Mouse (Mus musculus) midbrain, embryonic 10.5 days (tissue): Measurements from ENCODE around the gene Spint1. TPM values are rescaled to one million over a fixed set of nuclear protein-coding genes. Genes with fewer than 3 reads are reported as not detected.

Source experiments
- DNase-seq: peaks from one replicate; pipeline ENCODE4 v3.0.0-alpha.2; 2017; ENCODE audit warnings: low spot score
- H3K27ac ChIP-seq: fragments of 300-500 bp; sonication (generic); replicated peaks from 2 replicates; pipeline ENCODE4 v1.5.1; 2016; ENCODE audit warnings: mild to moderate bottlenecking
- H3K27me3 ChIP-seq: fragments of 300-500 bp; sonication (generic); 2 replicates; pipeline ENCODE4 v1.6.1; 2016; ENCODE audit warnings: low read depth, mild to moderate bottlenecking; ENCODE audit not compliant: poor library complexity, severe bottlenecking
- H3K36me3 ChIP-seq: fragments of 300-500 bp; sonication (generic); 2 replicates; pipeline ENCODE4 v1.6.1; 2016; ENCODE audit warnings: mild to moderate bottlenecking, moderate library complexity
- H3K4me1 ChIP-seq: fragments of 300-500 bp; sonication (generic); 2 replicates; pipeline ENCODE4 v1.6.1; 2016
- H3K4me3 ChIP-seq: fragments of 300-500 bp; sonication (generic); 2 replicates; pipeline ENCODE4 v1.5.1; 2016; ENCODE audit warnings: mild to moderate bottlenecking, moderate library complexity
- H3K9me3 ChIP-seq: fragments of 300-500 bp; sonication (generic); replicated peaks from 2 replicates; pipeline ENCODE4 v1.6.1; 2016; ENCODE audit warnings: mild to moderate bottlenecking
- WGBS: fragments of 180-500 bp; shearing (Covaris S2); methylation state at CpG from one replicate; pipeline ENCODE4 v1.1.7; 2016; 5-methylcytosine and 5-hydroxymethylcytosine counted together
- polyA plus RNA-seq: library from polyadenylated mRNA; unstranded; fragments of >200 nt; fragmentation: Nextera tagmentation; extraction: Ambion mirVana; gene quantifications from 2 replicates; pipeline ENCODE4 v1.2.1, GENCODE M21; 2016

Spint1 gene
- polyA plus RNA-seq, 1 experiment from 2014 or later = 2.4 TPM

- Histone ChIP-seq H3K27ac (no peak overlapping the region), H3K36me3 (no peaks in the 10 kb centered on the region), H3K4me1 (peaks cover 9% of the 10 kb centered on the region), H3K4me3 (no peak overlapping the region), H3K27me3 (peaks cover 25% of the 10 kb centered on the region), H3K9me3 (no peaks in the 10 kb centered on the region)
- WGBS = 67% methylated on average over 5 of the region's 5 CpGs
- DNase-seq = no peak
Observed at GRCm38 (mm10) chr2:119250377-119250776, 13.2 kb downstream of the Spint1 start.

- Histone ChIP-seq H3K9me3 (no peaks in the 10 kb centered on the region), H3K4me3 (peak overlapping the region; percentile 20; the same call in 1 of the 2 replicates), H3K27me3 (peaks cover 28% of the 10 kb centered on the region), H3K27ac (no peak overlapping the region; the same call in 1 of the 2 replicates), H3K36me3 (no peaks in the 10 kb centered on the region), H3K4me1 (peaks cover 9% of the 10 kb centered on the region)
- peak; percentile 86 for DNase-seq
- WGBS = 19% methylated on average over 11 of the region's 11 CpGs
Observed at GRCm38 (mm10) chr2:119250826-119251478, 13.8 kb downstream of the Spint1 start.

- Histone ChIP-seq H3K4me3 (no peak overlapping the region), H3K36me3 (no peaks in the 10 kb centered on the region), H3K9me3 (no peaks in the 10 kb centered on the region), H3K27ac (no peak overlapping the region), H3K4me1 (peaks cover 9% of the 10 kb centered on the region), H3K27me3 (peaks cover 28% of the 10 kb centered on the region)
- DNase-seq = no peak
- 12% methylated on average over 7 of the region's 7 CpGs for WGBS
Observed at GRCm38 (mm10) chr2:119254976-119255375, 17.8 kb downstream of the Spint1 start.

- no peaks in the 10 kb centered on the region for H3K36me3 ChIP-seq
- H3K27ac ChIP-seq = no peak overlapping the region
- 91% methylated on average over 1 of the region's 1 CpGs for WGBS
- H3K4me3 ChIP-seq = no peak overlapping the region
- no peaks in the 10 kb centered on the region for H3K4me1 ChIP-seq
- peaks cover 1% of the 10 kb centered on the region; the same call in 1 of the 2 replicates for H3K27me3 ChIP-seq
- DNase-seq = no peak
- no peaks in the 10 kb centered on the region for H3K9me3 ChIP-seq
Observed at GRCm38 (mm10) chr2:119260518-119260917, 23.4 kb downstream of the Spint1 start.

GRCm38 (mm10) chr2:119261326-119261725 is 24.2 kb downstream of the Spint1 start:
- H3K27ac ChIP-seq = no peak overlapping the region
- 71% methylated on average over 2 of the region's 2 CpGs for WGBS
- H3K9me3 ChIP-seq = no peaks in the 10 kb centered on the region
- H3K4me3 ChIP-seq = no peak overlapping the region
- H3K4me1 ChIP-seq = no peaks in the 10 kb centered on the region
- no peaks in the 10 kb centered on the region for H3K27me3 ChIP-seq
- H3K36me3 ChIP-seq = no peaks in the 10 kb centered on the region
- no peak for DNase-seq

- WGBS = 61% methylated on average over 8 of the region's 8 CpGs
- Histone ChIP-seq H3K36me3 (no peaks in the 10 kb centered on the region), H3K4me3 (no peak overlapping the region), H3K4me1 (no peaks in the 10 kb centered on the region), H3K9me3 (no peaks in the 10 kb centered on the region), H3K27ac (no peak overlapping the region), H3K27me3 (no peaks in the 10 kb centered on the region)
- DNase-seq = no peak
Observed at GRCm38 (mm10) chr2:119262978-119263377, 25.8 kb downstream of the Spint1 start.

GRCm38 (mm10) chr2:119263813-119264212 is 26.7 kb downstream of the Spint1 start:
- DNase-seq = no peak
- no peak overlapping the region for H3K4me3 ChIP-seq
- H3K9me3 ChIP-seq = no peaks in the 10 kb centered on the region
- peaks cover 5% of the 10 kb centered on the region for H3K27me3 ChIP-seq
- no peak overlapping the region for H3K27ac ChIP-seq
- H3K4me1 ChIP-seq = no peaks in the 10 kb centered on the region
- 90% methylated on average over 5 of the region's 5 CpGs for WGBS
- H3K36me3 ChIP-seq = no peaks in the 10 kb centered on the region

- H3K27me3 ChIP-seq = peaks cover 25% of the 10 kb centered on the region
- peak overlapping the region; percentile 69; the same call in 1 of the 2 replicates for H3K27ac ChIP-seq
- 43% methylated on average over 9 of the region's 9 CpGs for WGBS
- no peaks in the 10 kb centered on the region for H3K9me3 ChIP-seq
- peaks cover 12% of the 10 kb centered on the region for H3K4me1 ChIP-seq
- DNase-seq = no peak
- H3K36me3 ChIP-seq = no peaks in the 10 kb centered on the region
- H3K4me3 ChIP-seq = peak overlapping the region; percentile 70
Observed at GRCm38 (mm10) chr2:119270286-119270642, 33.1 kb downstream of the Spint1 start.

GRCm38 (mm10) chr2:119270643-119271331 is 33.6 kb downstream of the Spint1 start, which contains the start of gene Rhov:
Rhov (minus strand) TSS chr2:119271272.
- under 1% methylated on average over 49 of the region's 49 CpGs for WGBS
- H3K9me3 ChIP-seq = no peaks in the 10 kb centered on the region
- H3K4me3 ChIP-seq = peak within 1 kb of the TSS; percentile 70
- H3K36me3 ChIP-seq = no peaks in the 10 kb centered on the region
- H3K4me1 ChIP-seq = peaks cover 12% of the 10 kb centered on the region
- H3K27me3 ChIP-seq = peaks cover 25% of the 10 kb centered on the region
- peak within 1 kb of the TSS; percentile 69 for H3K27ac ChIP-seq
- DNase-seq = peak; percentile 72

GRCm38 (mm10) chr2:119274126-119274525 is 37.0 kb downstream of the Spint1 start:
- 89% methylated on average over 1 of the region's 1 CpGs for WGBS
- Histone ChIP-seq H3K9me3 (no peaks in the 10 kb centered on the region), H3K36me3 (no peaks in the 10 kb centered on the region), H3K4me1 (peaks cover 12% of the 10 kb centered on the region), H3K27ac (no peak overlapping the region), H3K27me3 (peaks cover 16% of the 10 kb centered on the region), H3K4me3 (no peak overlapping the region)
- no peak for DNase-seq

- no peaks in the 10 kb centered on the region for H3K9me3 ChIP-seq
- no peaks in the 10 kb centered on the region for H3K27me3 ChIP-seq
- H3K4me3 ChIP-seq = no peak overlapping the region
- DNase-seq = no peak
- WGBS = 86% methylated on average over 7 of the region's 7 CpGs
- no peak overlapping the region for H3K27ac ChIP-seq
- H3K36me3 ChIP-seq = no peaks in the 10 kb centered on the region
- H3K4me1 ChIP-seq = no peaks in the 10 kb centered on the region
Observed at GRCm38 (mm10) chr2:119276926-119277325, 39.8 kb downstream of the Spint1 start.

- no peaks in the 10 kb centered on the region for H3K4me1 ChIP-seq
- H3K27me3 ChIP-seq = no peaks in the 10 kb centered on the region
- no peak overlapping the region for H3K4me3 ChIP-seq
- H3K9me3 ChIP-seq = no peaks in the 10 kb centered on the region
- no peak for DNase-seq
- no peak overlapping the region for H3K27ac ChIP-seq
- 88% methylated on average over 23 of the region's 23 CpGs for WGBS
- no peaks in the 10 kb centered on the region for H3K36me3 ChIP-seq
Observed at GRCm38 (mm10) chr2:119277810-119278209, 40.6 kb downstream of the Spint1 start.

- Histone ChIP-seq H3K27ac (no peak overlapping the region), H3K36me3 (no peaks in the 10 kb centered on the region), H3K27me3 (no peaks in the 10 kb centered on the region), H3K9me3 (no peaks in the 10 kb centered on the region), H3K4me1 (no peaks in the 10 kb centered on the region), H3K4me3 (no peak overlapping the region)
- no peak for DNase-seq
- WGBS = 92% methylated on average over 7 of the region's 7 CpGs
Observed at GRCm38 (mm10) chr2:119281899-119282565, 44.9 kb downstream of the Spint1 start.
